In the genomic region with DNA sequence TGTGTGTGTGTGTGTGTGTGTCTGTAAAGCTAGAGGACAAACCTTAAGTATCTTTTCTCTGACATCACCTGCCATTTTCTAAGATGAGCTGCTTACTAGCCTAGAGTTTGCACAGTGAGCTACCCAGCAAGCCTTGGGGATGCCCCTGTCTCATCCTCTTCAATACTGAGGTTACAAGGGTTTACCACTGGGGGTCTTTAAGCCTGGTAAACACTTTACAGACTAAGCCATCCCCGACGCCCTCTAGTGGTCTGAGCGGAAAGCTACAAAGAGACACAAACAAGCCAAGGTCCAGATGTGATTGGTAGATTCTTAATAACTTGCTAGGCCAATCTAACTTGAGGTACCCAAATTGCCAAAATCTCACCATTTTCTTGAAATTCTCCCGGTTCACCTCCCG, we compare ENCODE assay signal across 11 mouse cellular contexts.
DNase-seq lines count a peak whose midpoint lies in the region; ATAC-seq lines count a peak whose summit lies in the region.
"Had no signal": no experiment of that assay in that cellular context is flagged by ENCODE, and none has a peak within 500 bp of the region (broad histone marks: within the 10 kb centered on the region; RNA-seq: fewer than 3 reads in every experiment).

No protein-coding gene starts in this region.

- H3K4me1 ChIP-seq in kidney, embryonic 16.5 days (ENCODE audit: insufficient read depth, low read length), result peaks cover 4% of the 10 kb centered on the region
- H3K4me1 ChIP-seq in midbrain, embryonic 14.5 days (ENCODE audit: control insufficient read depth, insufficient read depth, low read length), result no peaks in the 10 kb centered on the region
- H3K4me1 ChIP-seq: heart, embryonic 10.5 days; liver, embryonic 15.5 days had no signal

- H3K4me2 ChIP-seq in kidney, embryonic 16.5 days (replicated peaks; ENCODE audit: low read depth, low read length), result no peak overlapping the region
- H3K4me2 ChIP-seq in midbrain, embryonic 14.5 days (ENCODE audit: low read length), result no peak overlapping the region
- H3K4me2 ChIP-seq: liver, embryonic 15.5 days had no signal

- WGBS in kidney, embryonic 16.5 days, result 8% methylated on average over 5 of the region's 5 CpGs
- WGBS in midbrain, embryonic 14.5 days, result 6% methylated on average over 5 of the region's 5 CpGs

- no peak for ATAC-seq in kidney, embryonic 16.5 days (ENCODE audit: low FRiP score, low TSS enrichment)
- ATAC-seq in common myeloid progenitor, adult 5-6 weeks (replicated peaks; ENCODE audit: low read depth, poor library complexity, severe bottlenecking), result peak; percentile 50; the same call in 1 of the 2 replicates
- ATAC-seq in midbrain, embryonic 14.5 days (ENCODE audit: low FRiP score, low TSS enrichment), result no peak

- H3K4me3 ChIP-seq in kidney, embryonic 16.5 days (ENCODE audit: low read length), result no peak overlapping the region
- H3K4me3 ChIP-seq in midbrain, embryonic 14.5 days (replicated peaks; ENCODE audit: low read depth, low read length), result no peak overlapping the region
- H3K4me3 ChIP-seq: heart, embryonic 10.5 days; liver, embryonic 15.5 days had no signal

- no peaks in the 10 kb centered on the region for H3K9me3 ChIP-seq in kidney, embryonic 16.5 days (ENCODE audit: low read length)
- H3K9me3 ChIP-seq in midbrain, embryonic 14.5 days (ENCODE audit: control insufficient read depth, low read length), result no peaks in the 10 kb centered on the region
- H3K9me3 ChIP-seq: heart, embryonic 10.5 days; liver, embryonic 15.5 days had no signal

- no peaks in the 10 kb centered on the region for H3K36me3 ChIP-seq in kidney, embryonic 16.5 days (ENCODE audit: insufficient read depth, low read length)
- H3K36me3 ChIP-seq in midbrain, embryonic 14.5 days (ENCODE audit: control insufficient read depth, insufficient read depth, low read length), result no peaks in the 10 kb centered on the region
- H3K36me3 ChIP-seq: heart, embryonic 10.5 days; liver, embryonic 15.5 days had no signal

- no peak overlapping the region for H3K27ac ChIP-seq in kidney, embryonic 16.5 days (ENCODE audit: low read length)
- no peak overlapping the region for H3K27ac ChIP-seq in midbrain, embryonic 14.5 days (replicated peaks; ENCODE audit: low read depth, low read length)
- H3K27ac ChIP-seq: heart, embryonic 10.5 days; liver, embryonic 15.5 days had no signal

- DNase-seq in kidney, postnatal 14 days, result peak; percentile 9
- DNase-seq in ES-CJ7 (ENCODE audit: low read depth, low spot score), result peak; percentile 87
- peak; percentile 84 for DNase-seq in midbrain, embryonic 14.5 days
- DNase-seq in layer of hippocampus, adult 18-20 months (ENCODE audit: low spot score in 2 of 2), result no peak
- no peak for DNase-seq in urinary bladder, postnatal 36 days (ENCODE audit: low spot score in 2 of 2)
- DNase-seq in heart, postnatal 25 days (ENCODE audit: low spot score), result no peak
- DNase-seq: right cerebral cortex, postnatal 25 days had no signal

- H3K27me3 ChIP-seq in kidney, embryonic 16.5 days (ENCODE audit: insufficient read depth, low read length), result no peaks in the 10 kb centered on the region
- no peaks in the 10 kb centered on the region for H3K27me3 ChIP-seq in midbrain, embryonic 14.5 days (ENCODE audit: control insufficient read depth, insufficient read depth, low read length)
- H3K27me3 ChIP-seq: liver, embryonic 15.5 days had no signal

- intact Hi-C loops in heart, postnatal 25 days (cut with DNase I), result no loop called here

- H3K9ac ChIP-seq in kidney, embryonic 16.5 days (replicated peaks; ENCODE audit: low read length), result no peak overlapping the region
- no peak overlapping the region for H3K9ac ChIP-seq in midbrain, embryonic 14.5 days (replicated peaks; ENCODE audit: low read length)
- H3K9ac ChIP-seq: liver, embryonic 15.5 days had no signal

Comparison
In these comparisons a context has a peak if more than half of its experiments do, and no peak if none do; other contexts are left out.
1. DNase-seq: peak in kidney, postnatal 14 days (single experiment), ES-CJ7 (single experiment) and midbrain, embryonic 14.5 days (single experiment); none in layer of hippocampus, adult 18-20 months (0 of 2), urinary bladder, postnatal 36 days (0 of 2) and heart, postnatal 25 days (single experiment).